Mouse (Mus musculus) G1E-ER4 (cell line): ENCODE results near the gene Map3k21. TPM values are rescaled to one million over a fixed set of nuclear protein-coding genes. Genes with fewer than 3 reads are reported as not detected.

Source experiments
- GATA1 ChIP-seq: IDR thresholded peaks from one replicate; pipeline ENCODE4 v1.8.0; 2012; ENCODE audit warnings: low read length, inconsistent platforms
- polyA plus RNA-seq: library from polyadenylated mRNA; stranded (reverse); fragments of >175 nt; gene quantifications from 2 replicates; pipeline ENCODE4 v1.2.3, GENCODE M21; 2012

Gene Map3k21
- polyA plus RNA-seq, 1 experiment: not detected

GRCm38 (mm10) chr8:125985364-125985763 lies 75.1 kb downstream of the Map3k21 start:
- no peak for TF ChIP-seq GATA1

- no peak for TF ChIP-seq GATA1
These were observed 76.8 kb downstream of the Map3k21 start for GRCm38 (mm10) chr8:125986999-125987589.

GRCm38 (mm10) chr8:125987996-125988395 lies 77.7 kb downstream of the Map3k21 start:
- TF ChIP-seq GATA1: no peak

- TF ChIP-seq GATA1: no peak
These were observed 83.4 kb downstream of the Map3k21 start for GRCm38 (mm10) chr8:125993636-125994035.

GRCm38 (mm10) chr8:125995101-125995986 lies 85.1 kb downstream of the Map3k21 start, which contains the start of gene Kcnk1:
TSS of gene Kcnk1 (plus strand) at chr8:125995170.
- no peak for TF ChIP-seq GATA1

GRCm38 (mm10) chr8:125996031-125996839 lies 86.0 kb downstream of the Map3k21 start:
- no peak for TF ChIP-seq GATA1

- TF ChIP-seq GATA1: no peak
These were observed 86.7 kb downstream of the Map3k21 start for GRCm38 (mm10) chr8:125996980-125997379.

Other genes starting within 250 kb of the Map3k21 start
- gene Map10, start 240.6 kb upstream of the Map3k21 start, polyA plus RNA-seq: not detected in 2 replicates
- not detected in 2 replicates for gene Ntpcr, start 180.5 kb upstream of the Map3k21 start, polyA plus RNA-seq
- gene Pcnx2, start 12.1 kb upstream of the Map3k21 start, polyA plus RNA-seq: not detected in 2 replicates
- not detected in 2 replicates for gene Kcnk1, start 84.7 kb downstream of the Map3k21 start, polyA plus RNA-seq